Mouse (Mus musculus) cortical plate, adult 2 months (tissue): ENCODE results near the gene Smyd5.

ENCODE experiments used
- CTCF ChIP-seq: fragments of 200-500 bp; IDR thresholded peaks from 2 replicates; pipeline ENCODE4 v1.5.1; 2011; ENCODE audit warnings: mild to moderate bottlenecking, control low read depth, low read length; ENCODE audit not compliant: insufficient read depth; ENCODE audit errors: extremely low read depth
- POLR2A ChIP-seq: fragments of 200-500 bp; IDR thresholded peaks from 2 replicates; pipeline ENCODE4 v1.6.1; 2011; ENCODE audit warnings: mild to moderate bottlenecking, low read length, control low read depth; ENCODE audit not compliant: insufficient read depth; ENCODE audit errors: extremely low read depth

DNA sequence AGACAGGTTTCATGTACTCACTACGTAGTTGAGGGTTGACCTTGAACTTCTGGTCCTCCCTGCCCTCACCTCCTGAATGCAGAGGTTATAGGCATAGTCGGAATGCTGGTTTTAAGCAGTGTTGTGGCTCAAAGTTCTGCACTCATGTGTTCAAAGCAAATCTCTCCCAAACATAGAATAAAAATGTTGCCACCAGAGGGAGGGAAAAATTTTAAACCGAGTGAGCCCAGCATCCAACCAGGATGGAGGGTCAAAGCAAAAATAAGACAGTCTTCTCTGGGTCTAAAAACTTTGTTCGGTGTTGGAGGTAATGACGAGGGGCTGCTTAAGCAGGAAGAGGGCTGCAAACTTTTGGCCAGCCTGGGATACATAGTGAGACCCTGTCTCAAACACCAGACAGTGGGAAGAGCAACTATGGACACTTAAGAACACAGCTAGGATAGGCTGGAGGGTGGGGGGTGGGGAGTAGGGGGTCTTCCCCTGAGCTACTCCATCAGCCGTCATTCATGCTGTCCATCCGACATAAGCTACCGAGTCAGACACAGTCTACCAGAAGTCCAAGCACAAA, 431 bp upstream of the Smyd5 start:
- TF ChIP-seq CTCF (no peak), POLR2A (no peak)
